Mouse (Mus musculus) ES-E14 (cell line): ENCODE measurements around the gene Gpat2. TPM values are rescaled to one million over a fixed set of nuclear protein-coding genes. Genes with fewer than 3 reads are reported as not detected.

Experiments
- DNase-seq: peaks from one replicate; pipeline ENCODE4 v3.0.0-alpha.2; 2013; ENCODE audit warnings: low read depth, low spot score
- H3K27ac ChIP-seq: 2 replicates; pipeline ENCODE4 v1.5.1; 2012; ENCODE audit warnings: low read depth, mild to moderate bottlenecking, low read length, moderate library complexity, mixed read lengths; ENCODE audit not compliant: poor library complexity, insufficient read depth, severe bottlenecking
- H3K36me3 ChIP-seq: 2 replicates; pipeline ENCODE4 v1.6.1; 2012; ENCODE audit warnings: mild to moderate bottlenecking, low read length, moderate library complexity, mixed read lengths; ENCODE audit not compliant: control insufficient read depth, poor library complexity, insufficient read depth, severe bottlenecking
- H3K4me1 ChIP-seq, 2 experiments: fragments of 150-350 bp in 1 of 2; sonication (generic) in 1 of 2; 2 replicates each; pipeline ENCODE4 v1.6.1; 2012; ENCODE audit warnings: low read length in 2 of 2, mild to moderate bottlenecking in 1 of 2, mixed read lengths in 1 of 2; ENCODE audit not compliant: control insufficient read depth in 2 of 2, insufficient read depth in 2 of 2, poor library complexity in 1 of 2
- H3K4me3 ChIP-seq, 2 experiments: fragments of 150-350 bp in 1 of 2; sonication (generic) in 1 of 2; 2 replicates each; pipeline ENCODE4 v1.5.1; 2012; ENCODE audit warnings: low read length in 2 of 2, low read depth in 1 of 2, mild to moderate bottlenecking in 1 of 2, mixed read lengths in 1 of 2; ENCODE audit not compliant: insufficient read depth in 1 of 2, poor library complexity in 1 of 2, severe bottlenecking in 1 of 2
- H3K9ac ChIP-seq: 2 replicates; pipeline ENCODE4 v1.6.1; 2012; ENCODE audit warnings: low read depth, mild to moderate bottlenecking, low read length, mixed read lengths; ENCODE audit not compliant: poor library complexity, insufficient read depth, severe bottlenecking
- H3K9me3 ChIP-seq: fragments of 150-350 bp; sonication (generic); 2 replicates; pipeline ENCODE4 v1.6.1; 2012; ENCODE audit warnings: low read depth, mild to moderate bottlenecking, low read length; ENCODE audit not compliant: control insufficient read depth, insufficient read depth
- CHD2 ChIP-seq: IDR thresholded peaks from 2 replicates; pipeline ENCODE4 v1.6.1; 2014; ENCODE audit warnings: mild to moderate bottlenecking, low read depth, low read length, inconsistent platforms
- HCFC1 ChIP-seq: IDR thresholded peaks from 2 replicates; pipeline ENCODE4 v1.6.1; 2012; ENCODE audit warnings: low read length, inconsistent platforms, borderline replicate concordance; ENCODE audit not compliant: insufficient read depth
- MAFK ChIP-seq: IDR thresholded peaks from 2 replicates; pipeline ENCODE4 v1.6.1; 2014; ENCODE audit warnings: mild to moderate bottlenecking, low read depth, low read length, inconsistent platforms; ENCODE audit not compliant: insufficient read depth
- ZC3H11A ChIP-seq: IDR thresholded peaks from 2 replicates; pipeline ENCODE4 v1.6.1; 2012; ENCODE audit warnings: low read depth, mild to moderate bottlenecking, inconsistent platforms, low read length, borderline replicate concordance
- ZNF384 ChIP-seq: IDR thresholded peaks from 2 replicates; pipeline ENCODE4 v1.6.1; 2012; ENCODE audit warnings: low read depth, low read length, inconsistent platforms
- in situ Hi-C, 2 experiments: fragments of 600-800 bp; cut with MboI; formaldehyde crosslinking; loops; one replicate each; pipeline ENCODE4 v1.15.1; 2025; ENCODE audit warnings: low sequenced_read_pairs in 2 of 2, inconsistent platforms in 1 of 2; ENCODE audit not compliant: unreplicated experiment in 2 of 2
- total RNA-seq: library from RNA; depleted of rRNA; stranded (reverse); fragments of 300-350 nt; gene quantifications from 2 replicates; pipeline ENCODE4 v1.2.3, GENCODE M21; 2012

Gene Gpat2
- total RNA-seq, 1 experiment = 27.3 TPM

DNA sequence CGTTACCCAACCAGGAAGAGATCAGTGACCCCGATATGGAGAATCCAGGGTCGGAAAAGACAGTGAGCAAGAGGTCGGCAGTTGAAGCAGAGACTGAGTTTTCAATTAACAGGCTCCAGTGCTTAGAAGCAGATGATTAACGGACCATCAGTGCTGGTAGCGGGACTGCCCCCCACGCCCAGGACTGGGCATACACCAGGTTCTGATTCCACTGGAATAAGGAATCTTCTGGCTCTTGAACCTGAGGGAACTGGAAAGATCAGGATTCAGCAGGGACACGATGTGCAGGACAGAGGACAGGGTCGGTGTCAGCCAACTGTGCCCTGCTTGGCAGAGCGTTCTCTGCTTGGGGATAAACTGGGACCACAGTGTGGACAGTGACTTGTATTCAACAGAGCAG lies 9.2 kb upstream of the Gpat2 start:
- H3K36me3 ChIP-seq = no peaks in the 10 kb centered on the region
- H3K27ac ChIP-seq = no peak overlapping the region

DNA sequence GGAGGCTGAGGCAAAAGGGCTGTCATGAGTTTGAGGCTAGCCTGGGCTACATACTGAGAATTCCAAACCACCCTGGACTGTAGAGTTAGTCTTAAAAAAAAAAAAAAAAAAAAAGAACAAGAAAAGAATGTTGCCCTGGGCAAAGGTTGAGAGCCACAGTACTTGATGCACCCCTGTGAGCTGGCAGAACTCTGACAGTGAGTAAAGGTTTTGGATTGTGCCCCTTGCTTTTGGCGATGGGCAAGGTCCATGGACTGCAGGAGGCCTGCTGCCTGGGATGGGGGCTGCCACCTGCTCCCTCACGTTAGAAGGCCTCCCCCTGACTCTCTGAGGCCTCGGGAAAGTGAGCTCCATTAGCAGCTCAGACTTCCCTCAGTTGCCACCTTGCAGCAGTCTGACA lies 8.3 kb upstream of the Gpat2 start:
- TF ChIP-seq CHD2 (no peak), ZC3H11A (no peak), MAFK (no peak), HCFC1 (no peak), ZNF384 (no peak)
- no peaks in the 10 kb centered on the region for H3K36me3 ChIP-seq
- no peaks in the 10 kb centered on the region for H3K9me3 ChIP-seq
- H3K27ac ChIP-seq = no peak overlapping the region
- H3K4me3 ChIP-seq = no peak overlapping the region
- in situ Hi-C loops = no loop called here
- no peak for DNase-seq
- H3K4me1 ChIP-seq = no peaks in the 10 kb centered on the region
- H3K9ac ChIP-seq = no peak overlapping the region

More for the DNA sequence above, 9.2 kb upstream of the Gpat2 start:
- Histone ChIP-seq H3K4me1 (no peaks in the 10 kb centered on the region), H3K4me3 (no peak overlapping the region), H3K9me3 (no peaks in the 10 kb centered on the region), H3K9ac (no peak overlapping the region)
- DNase-seq = no peak
- no peak for TF ChIP-seq MAFK
- no peak for TF ChIP-seq ZNF384
- no peak for TF ChIP-seq CHD2
- no peak for TF ChIP-seq ZC3H11A
- no peak for TF ChIP-seq HCFC1
- in situ Hi-C loops = no loop called here

DNA sequence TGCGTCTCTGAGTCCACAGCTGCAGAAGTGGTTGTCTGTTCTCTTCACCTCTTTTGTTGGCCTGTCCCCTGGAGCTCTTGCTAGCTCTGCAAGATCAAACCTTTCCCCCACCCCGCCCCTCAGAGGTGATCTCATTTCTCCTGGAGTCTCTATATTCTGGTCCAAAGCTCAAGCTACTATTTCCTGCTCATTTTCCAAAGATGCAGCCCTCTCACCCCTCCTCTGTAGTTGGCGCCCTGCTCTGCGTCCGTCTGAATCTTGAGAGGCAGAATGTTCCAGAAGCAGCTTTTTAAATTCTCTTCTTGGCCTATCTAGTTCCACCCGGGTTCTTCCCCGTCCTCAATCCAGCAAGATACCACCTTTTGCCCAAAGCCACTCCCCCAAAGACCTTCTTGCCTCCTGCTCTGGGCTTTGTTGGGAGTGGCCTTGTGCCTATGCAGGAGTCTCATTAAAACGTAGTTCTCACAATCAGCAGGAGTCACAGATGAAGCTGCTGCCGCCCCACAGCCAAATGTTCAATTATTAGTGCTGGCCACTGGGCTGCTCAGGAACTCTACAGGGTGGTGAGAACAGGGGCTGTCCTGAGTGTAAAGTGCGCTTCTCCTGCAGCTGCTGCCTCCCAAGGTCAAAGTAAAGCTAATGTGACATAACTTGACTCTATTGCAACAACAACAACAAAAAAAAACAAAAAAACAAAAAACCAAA lies 6.6 kb upstream of the Gpat2 start:
- no peak for DNase-seq
- no peaks in the 10 kb centered on the region for H3K4me1 ChIP-seq
- no peaks in the 10 kb centered on the region for H3K9me3 ChIP-seq
- no peak overlapping the region for H3K27ac ChIP-seq
- no peak overlapping the region for H3K9ac ChIP-seq
- in situ Hi-C loops = no loop called here
- no peak for TF ChIP-seq CHD2
- no peak for TF ChIP-seq HCFC1
- no peak for TF ChIP-seq ZNF384
- TF ChIP-seq ZC3H11A = no peak
- TF ChIP-seq MAFK = no peak
- H3K4me3 ChIP-seq = no peak overlapping the region
- no peaks in the 10 kb centered on the region for H3K36me3 ChIP-seq

DNA sequence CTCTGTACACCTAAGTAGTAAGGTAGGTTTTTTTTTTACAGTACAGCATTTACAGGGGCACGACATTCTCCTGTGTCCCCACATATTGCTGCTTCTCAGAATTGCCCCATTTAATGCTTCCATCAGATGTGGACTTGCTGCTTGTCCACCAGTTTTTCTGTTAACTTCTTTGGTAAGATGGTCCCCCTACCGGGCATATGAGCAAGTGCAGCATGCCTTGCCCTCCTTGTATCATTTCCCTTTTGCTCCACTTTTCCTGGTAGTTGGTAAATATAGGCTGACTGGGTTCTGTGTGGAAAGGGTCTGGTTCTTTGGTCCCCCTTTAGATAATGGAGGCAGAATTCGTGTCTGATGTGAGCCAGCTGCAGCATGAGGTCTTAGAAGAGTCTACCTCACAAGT lies 5.2 kb downstream of the Gpat2 start:
- Histone ChIP-seq H3K4me3 (no peak overlapping the region), H3K9ac (no peak overlapping the region), H3K9me3 (no peaks in the 10 kb centered on the region), H3K36me3 (peaks cover 15% of the 10 kb centered on the region; the same call in 1 of the 2 replicates), H3K4me1 (peaks cover 0 to 3% of the 10 kb centered on the region in 2 experiments; a peak in 1 of 4 replicates), H3K27ac (no peak overlapping the region)
- in situ Hi-C loops = no loop called here
- no peak for DNase-seq
- TF ChIP-seq MAFK = no peak
- no peak for TF ChIP-seq ZNF384
- no peak for TF ChIP-seq HCFC1
- no peak for TF ChIP-seq CHD2
- TF ChIP-seq ZC3H11A = no peak
